Mouse (Mus musculus) testis, adult 2 months (tissue): ENCODE measurements around the gene Zfp811. TPM values are rescaled to one million over a fixed set of nuclear protein-coding genes. Genes with fewer than 3 reads are reported as not detected.

Source experiments
- H3K27ac ChIP-seq: fragments of 200-500 bp; 2 replicates; pipeline ENCODE4 v1.5.1; 2012; ENCODE audit warnings: low read depth, low read length; ENCODE audit not compliant: control insufficient read depth, insufficient read depth
- H3K27me3 ChIP-seq: fragments of 200-500 bp; 2 replicates; pipeline ENCODE4 v1.6.1; 2012; ENCODE audit warnings: mild to moderate bottlenecking, low read length, moderate library complexity; ENCODE audit not compliant: control insufficient read depth, insufficient read depth
- H3K36me3 ChIP-seq: fragments of 200-500 bp; 2 replicates; pipeline ENCODE4 v1.6.1; 2012; ENCODE audit warnings: mild to moderate bottlenecking, low read length; ENCODE audit not compliant: control insufficient read depth, insufficient read depth
- H3K4me1 ChIP-seq: fragments of 200-500 bp; 2 replicates; pipeline ENCODE4 v1.6.1; 2012; ENCODE audit warnings: low read length; ENCODE audit not compliant: control insufficient read depth, insufficient read depth
- H3K4me3 ChIP-seq: fragments of 200-500 bp; 2 replicates; pipeline ENCODE4 v1.5.1; 2012; ENCODE audit warnings: low read depth, mild to moderate bottlenecking, low read length, moderate library complexity, mixed read lengths; ENCODE audit not compliant: control insufficient read depth
- CTCF ChIP-seq: fragments of 200-500 bp; IDR thresholded peaks from 2 replicates; pipeline ENCODE4 v1.5.1; 2012; ENCODE audit warnings: low read depth, mild to moderate bottlenecking, inconsistent platforms, low read length, moderate library complexity; ENCODE audit not compliant: control insufficient read depth, insufficient read depth, insufficient replicate concordance
- POLR2A ChIP-seq: fragments of 200-500 bp; IDR thresholded peaks from 2 replicates; pipeline ENCODE4 v1.6.1; 2012; ENCODE audit warnings: low read depth, mild to moderate bottlenecking, inconsistent platforms, low read length, moderate library complexity; ENCODE audit not compliant: control insufficient read depth
- polyA plus RNA-seq: library from polyadenylated mRNA; depleted of rRNA; stranded (reverse); fragments of >200 nt; gene quantifications from 2 replicates; pipeline ENCODE4 v1.2.3, GENCODE M21; 2012; rRNA removed

The Zfp811 gene
- polyA plus RNA-seq, 1 experiment = 0.05 TPM

GRCm38 (mm10) chr17:32752813-32753360 is 56.8 kb downstream of the Zfp811 start:
- no peak for TF ChIP-seq POLR2A
- TF ChIP-seq CTCF = no peak
- Histone ChIP-seq H3K36me3 (no peaks in the 10 kb centered on the region), H3K4me1 (no peaks in the 10 kb centered on the region; the same call in 1 of the 2 replicates), H3K27me3 (no peaks in the 10 kb centered on the region), H3K27ac (no peak overlapping the region), H3K4me3 (no peak overlapping the region)

DNA sequence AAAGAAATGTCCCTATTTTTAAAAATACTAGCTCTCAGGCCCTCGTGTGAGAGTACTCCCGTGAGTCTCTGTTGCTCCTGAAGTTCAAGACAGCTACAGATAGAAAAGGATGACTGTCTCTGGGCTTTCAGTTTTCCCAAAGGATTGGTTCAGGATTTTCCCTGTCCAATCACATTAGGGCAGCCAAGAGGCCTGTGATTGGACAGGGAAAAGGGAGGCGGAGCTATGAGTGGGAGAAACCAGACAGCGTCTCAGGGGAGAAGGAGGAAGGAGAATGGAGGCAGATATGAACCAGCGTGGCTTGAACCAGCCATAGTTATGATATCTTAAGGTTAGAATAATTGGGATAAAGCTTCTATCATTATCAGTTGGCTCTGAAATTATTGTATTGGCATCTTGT is 59.1 kb downstream of the Zfp811 start:
- TF ChIP-seq CTCF = no peak
- no peak for TF ChIP-seq POLR2A
- no peak overlapping the region for H3K4me3 ChIP-seq
- no peak overlapping the region for H3K27ac ChIP-seq
- no peaks in the 10 kb centered on the region; the same call in 1 of the 2 replicates for H3K4me1 ChIP-seq
- no peaks in the 10 kb centered on the region for H3K36me3 ChIP-seq
- H3K27me3 ChIP-seq = no peaks in the 10 kb centered on the region

Other genes starting within 250 kb of the Zfp811 start
- 1.9 and 2.2 TPM in 2 replicates for gene Cyp4f37, start 188.6 kb downstream of the Zfp811 start, polyA plus RNA-seq
- gene Cyp4f40, start 151.0 kb downstream of the Zfp811 start, polyA plus RNA-seq = 0.72 and 1.0 TPM in 2 replicates
- gene Cyp4f15, start 124.3 kb downstream of the Zfp811 start, polyA plus RNA-seq = 1.2 and 1.6 TPM in 2 replicates
- gene Zfp871, start 21.6 kb downstream of the Zfp811 start, polyA plus RNA-seq = 1.5 and 2.0 TPM in 2 replicates
- gene Zfp799, start 20.3 kb upstream of the Zfp811 start, polyA plus RNA-seq = 0.36 and 0.58 TPM in 2 replicates
- gene Zfp870, start 81.7 kb upstream of the Zfp811 start, polyA plus RNA-seq = 0.30 TPM in 2 replicates
- 0.77 and 1.1 TPM in 2 replicates for gene Cyp4f14, start 107.4 kb upstream of the Zfp811 start, polyA plus RNA-seq
- gene Cyp4f13, start 137.5 kb upstream of the Zfp811 start, polyA plus RNA-seq = 7.8 and 8.0 TPM in 2 replicates
- 0.64 TPM in 2 replicates for gene Zfp472, start 155.9 kb upstream of the Zfp811 start, polyA plus RNA-seq
- 1.1 and 1.3 TPM in 2 replicates for gene Zfp952, start 183.2 kb upstream of the Zfp811 start, polyA plus RNA-seq
- 0.90 and 1.8 TPM in 2 replicates for gene Zfp763, start 223.5 kb upstream of the Zfp811 start, polyA plus RNA-seq